Mouse (Mus musculus) adrenal gland (tissue): ENCODE results near the gene Mbl2.
"Not testable (repeated sequence)": the region's sequence is repeated elsewhere in the genome, so short reads cannot be mapped to it uniquely, and the experiment has no call there.

Experiments
- intact Hi-C: fragments of 180-260 bp; cut with DNase I; formaldehyde crosslinking; loops from one replicate; pipeline ENCODE4 v1.15.1; 2025
- long read RNA-seq, 2 experiments: library from polyadenylated mRNA; unstranded; transcript quantifications; one replicate each; pipeline ENCODE4 v2.0.0; 2020; ENCODE audit warnings: borderline replicate concordance in 1 of 2; ENCODE audit not compliant: insufficient replicate concordance in 1 of 2

The Mbl2 gene
- long read RNA-seq, experiment 1, result 0 reads
- long read RNA-seq, experiment 2, result 0 reads

- intact Hi-C loops, result no loop called here
Measured at GRCm38 (mm10) chr19:30232691-30233090, at the start of gene Mbl2. Mbl2 (plus strand) TSS chr19:30232942.

- intact Hi-C loops, result no loop called here
Measured at GRCm38 (mm10) chr19:30185536-30185935, 47.2 kb upstream of the Mbl2 start.

- intact Hi-C loops, result no loop called here
Measured at GRCm38 (mm10) chr19:30187232-30187631, 45.5 kb upstream of the Mbl2 start.

GRCm38 (mm10) chr19:30194999-30195398 lies 37.7 kb upstream of the Mbl2 start:
- intact Hi-C loops, result no loop called here

GRCm38 (mm10) chr19:30202177-30202576 lies 30.6 kb upstream of the Mbl2 start:
- intact Hi-C loops, result no loop called here

- intact Hi-C loops, result loop anchor here (5.0 kb wide), 2 partner anchors 63 to 378 kb away; no protein-coding TSS in a partner anchor
Measured at GRCm38 (mm10) chr19:30205159-30205816, 27.5 kb upstream of the Mbl2 start.

GRCm38 (mm10) chr19:30205874-30206273 lies 26.9 kb upstream of the Mbl2 start:
- intact Hi-C loops, result loop anchor here (5.0 kb wide), 2 partner anchors 64 to 379 kb away; no protein-coding TSS in a partner anchor

- intact Hi-C loops, result loop anchor here (5.0 kb wide), 2 partner anchors 65 to 380 kb away; no protein-coding TSS in a partner anchor
Measured at GRCm38 (mm10) chr19:30206981-30207380, 25.8 kb upstream of the Mbl2 start.

GRCm38 (mm10) chr19:30209006-30209405 lies 23.7 kb upstream of the Mbl2 start:
- intact Hi-C loops, result loop anchor here (5.0 kb wide), 2 partner anchors 67 to 382 kb away; no protein-coding TSS in a partner anchor

GRCm38 (mm10) chr19:30214026-30214425 lies 18.7 kb upstream of the Mbl2 start:
- intact Hi-C loops, result no loop called here

GRCm38 (mm10) chr19:30215736-30216135 lies 17.0 kb upstream of the Mbl2 start:
- intact Hi-C loops, result not testable (repeated sequence)

GRCm38 (mm10) chr19:30216186-30216585 lies 16.6 kb upstream of the Mbl2 start:
- intact Hi-C loops, result no loop called here

GRCm38 (mm10) chr19:30217335-30217734 lies 15.4 kb upstream of the Mbl2 start:
- intact Hi-C loops, result no loop called here

- intact Hi-C loops, result not testable (repeated sequence)
Measured at GRCm38 (mm10) chr19:30222593-30222992, 10.1 kb upstream of the Mbl2 start.

GRCm38 (mm10) chr19:30229477-30229876 lies 3.3 kb upstream of the Mbl2 start:
- intact Hi-C loops, result no loop called here

- intact Hi-C loops, result no loop called here
Measured at GRCm38 (mm10) chr19:30234416-30234815, 1.7 kb downstream of the Mbl2 start.

GRCm38 (mm10) chr19:30247359-30247758 lies 14.6 kb downstream of the Mbl2 start:
- intact Hi-C loops, result no loop called here

- intact Hi-C loops, result loop anchor here (1.0 kb wide), 1 partner anchor 305 kb away; no protein-coding TSS in a partner anchor
Measured at GRCm38 (mm10) chr19:30248822-30249221, 16.1 kb downstream of the Mbl2 start.

GRCm38 (mm10) chr19:30252253-30252652 lies 19.5 kb downstream of the Mbl2 start:
- intact Hi-C loops, result no loop called here

- intact Hi-C loops, result no loop called here
Measured at GRCm38 (mm10) chr19:30256339-30256738, 23.6 kb downstream of the Mbl2 start.

GRCm38 (mm10) chr19:30281125-30281524 lies 48.4 kb downstream of the Mbl2 start:
- intact Hi-C loops, result no loop called here

GRCm38 (mm10) chr19:30287899-30288490 lies 55.3 kb downstream of the Mbl2 start:
- intact Hi-C loops, result no loop called here
